Mouse (Mus musculus) liver, embryonic 12.5 days (tissue): ENCODE data around the gene Gm49321. TPM values are rescaled to one million over a fixed set of nuclear protein-coding genes. Genes with fewer than 3 reads are reported as not detected.
A peak's percentile ranks its signal among the peaks of the same experiment; 100 is the strongest.

Source experiments
- ATAC-seq: fragments of 200-750 bp; cut with Nextera tagmentation; 2 replicates; pipeline ENCODE4 v1.8.0; 2017; ENCODE audit warnings: moderate number of reproducible peaks, mild to moderate bottlenecking, moderate library complexity
- H3K27ac ChIP-seq: fragments of 300-500 bp; sonication (generic); 2 replicates; pipeline ENCODE4 v1.5.1; 2016; ENCODE audit warnings: mild to moderate bottlenecking
- H3K27me3 ChIP-seq: fragments of 300-500 bp; sonication (generic); replicated peaks from 2 replicates; pipeline ENCODE4 v1.6.1; 2016; ENCODE audit warnings: mild to moderate bottlenecking, moderate library complexity
- H3K36me3 ChIP-seq: fragments of 300-500 bp; sonication (generic); 2 replicates; pipeline ENCODE4 v1.6.1; 2016; ENCODE audit warnings: mild to moderate bottlenecking, moderate library complexity
- H3K4me1 ChIP-seq: fragments of 300-500 bp; sonication (generic); 2 replicates; pipeline ENCODE4 v1.6.1; 2016
- H3K4me2 ChIP-seq: fragments of 300-500 bp; sonication (generic); 2 replicates; pipeline ENCODE4 v1.6.1; 2016; ENCODE audit warnings: mild to moderate bottlenecking, moderate library complexity
- H3K4me3 ChIP-seq: fragments of 300-500 bp; sonication (generic); 2 replicates; pipeline ENCODE4 v1.5.1; 2016; ENCODE audit warnings: mild to moderate bottlenecking, moderate library complexity
- H3K9ac ChIP-seq: fragments of 300-500 bp; sonication (generic); 2 replicates; pipeline ENCODE4 v1.6.1; 2016; ENCODE audit warnings: mild to moderate bottlenecking, moderate library complexity
- H3K9me3 ChIP-seq: fragments of 300-500 bp; sonication (generic); replicated peaks from 2 replicates; pipeline ENCODE4 v1.6.1; 2016; ENCODE audit warnings: mild to moderate bottlenecking, moderate library complexity
- WGBS: fragments of 180-500 bp; shearing (Covaris S2); methylation state at CpG from one replicate; pipeline ENCODE4 v1.1.7; 2016; ENCODE audit not compliant: insufficient replicate concordance; 5-methylcytosine and 5-hydroxymethylcytosine counted together
- polyA plus RNA-seq: library from polyadenylated mRNA; unstranded; fragments of >200 nt; fragmentation: Nextera tagmentation; extraction: Ambion mirVana; gene quantifications from 2 replicates; pipeline ENCODE4 v1.2.1, GENCODE M21; 2016

Gm49321 gene
- polyA plus RNA-seq, 1 experiment from 2014 or later: 4.6 TPM

- peak; percentile 81 for ATAC-seq
- 2% methylated on average over 18 of the region's 18 CpGs for WGBS
- peaks cover 1% of the 10 kb centered on the region; the same call in 1 of the 2 replicates for H3K27me3 ChIP-seq
- H3K9ac ChIP-seq: peak overlapping the region; percentile 66
- H3K27ac ChIP-seq: no peak overlapping the region; the same call in 1 of the 2 replicates
- H3K36me3 ChIP-seq: no peaks in the 10 kb centered on the region
- peak overlapping the region; percentile 96 for H3K4me3 ChIP-seq
- H3K9me3 ChIP-seq: no peaks in the 10 kb centered on the region
- peaks cover 27% of the 10 kb centered on the region for H3K4me1 ChIP-seq
- H3K4me2 ChIP-seq: peak overlapping the region; percentile 90
Observed at GRCm38 (mm10) chr12:73907079-73907672, 30.3 kb upstream of the Gm49321 start.

- H3K27ac ChIP-seq: peak overlapping the region; percentile 86
- peak overlapping the region; percentile 96 for H3K4me3 ChIP-seq
- peak overlapping the region; percentile 90 for H3K4me2 ChIP-seq
- H3K4me1 ChIP-seq: peaks cover 27% of the 10 kb centered on the region
- no peaks in the 10 kb centered on the region for H3K36me3 ChIP-seq
- WGBS: under 1% methylated on average over 51 of the region's 51 CpGs
- no peaks in the 10 kb centered on the region for H3K27me3 ChIP-seq
- ATAC-seq: peak; percentile 100
- no peaks in the 10 kb centered on the region for H3K9me3 ChIP-seq
- peak overlapping the region; percentile 98 for H3K9ac ChIP-seq
Observed at GRCm38 (mm10) chr12:73907673-73908150, 29.7 kb upstream of the Gm49321 start.

DNA sequence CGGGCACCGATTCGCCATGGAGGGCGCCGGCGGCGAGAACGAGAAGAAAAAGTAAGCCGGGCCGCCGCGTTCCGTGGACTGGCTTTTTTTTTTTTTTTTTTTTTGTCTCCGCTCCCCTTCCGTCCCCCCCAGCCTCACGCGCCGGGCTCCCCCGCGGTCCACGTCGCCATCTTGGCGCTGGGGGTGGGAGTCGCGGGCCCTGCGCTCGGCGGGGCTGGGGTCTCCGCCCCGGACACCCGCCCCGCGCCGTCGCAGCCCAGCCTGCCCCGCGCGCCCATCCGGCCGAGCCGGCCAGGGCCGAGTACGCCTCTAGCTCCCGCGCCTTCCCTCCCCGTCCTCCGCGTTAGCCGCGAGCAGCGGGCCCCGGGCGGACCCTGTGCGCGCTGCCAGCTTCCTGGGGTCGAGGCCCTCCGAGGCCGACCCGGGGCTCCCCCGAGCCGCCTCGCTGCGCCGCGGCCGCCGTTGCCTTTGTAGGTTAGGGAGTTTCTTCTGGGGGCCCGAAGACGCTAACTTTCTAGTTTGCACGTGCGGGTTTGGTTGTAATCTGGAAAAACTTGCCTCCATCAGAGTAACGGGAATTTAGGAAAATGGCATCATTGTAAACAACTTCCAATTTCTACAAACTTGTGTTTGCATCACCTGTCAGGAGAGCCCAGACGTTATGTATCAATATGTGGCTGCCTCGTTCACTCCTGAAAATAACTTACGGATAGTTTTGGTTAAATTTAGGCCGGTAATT is 29.0 kb upstream of the Gm49321 start:
- Histone ChIP-seq H3K36me3 (no peaks in the 10 kb centered on the region), H3K9me3 (no peaks in the 10 kb centered on the region), H3K9ac (peak overlapping the region; percentile 98), H3K4me3 (peak overlapping the region; percentile 96), H3K27ac (peak overlapping the region; percentile 86), H3K27me3 (no peaks in the 10 kb centered on the region), H3K4me1 (peaks cover 27% of the 10 kb centered on the region), H3K4me2 (peak overlapping the region; percentile 90)
- ATAC-seq: peak; percentile 42
- under 1% methylated on average over 72 of the region's 76 CpGs for WGBS

DNA sequence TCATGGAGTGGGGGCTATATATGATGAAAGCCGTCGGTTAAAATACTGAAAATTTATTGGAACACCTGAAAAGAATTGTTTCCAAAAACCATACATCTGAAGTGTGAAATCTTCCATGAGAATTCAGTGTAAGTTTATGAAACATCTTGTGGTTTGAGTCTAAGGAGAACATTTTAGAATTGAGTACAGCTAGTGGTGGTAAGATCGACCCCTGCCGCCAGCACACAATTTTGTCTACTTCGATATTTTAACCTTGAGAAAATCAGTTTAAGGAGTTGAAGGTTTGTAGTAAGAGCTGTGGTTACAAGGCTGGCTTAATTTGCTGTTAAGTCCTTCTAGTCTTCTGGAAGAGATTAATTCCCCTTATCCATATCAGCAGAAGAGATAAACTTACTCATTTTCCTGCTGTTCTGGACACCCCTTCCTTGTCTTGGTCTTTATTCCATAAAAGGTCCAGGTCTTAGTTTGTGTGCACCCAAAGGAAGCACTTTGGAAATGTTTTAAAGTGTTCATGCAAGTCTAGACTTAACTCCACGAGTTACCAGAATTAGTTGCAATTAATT is 28.4 kb upstream of the Gm49321 start:
- H3K27ac ChIP-seq: no peak overlapping the region
- H3K4me1 ChIP-seq: peaks cover 27% of the 10 kb centered on the region
- H3K9ac ChIP-seq: peak overlapping the region; percentile 98
- no peaks in the 10 kb centered on the region for H3K27me3 ChIP-seq
- ATAC-seq: no peak
- 4% methylated on average over 6 of the region's 6 CpGs for WGBS
- H3K9me3 ChIP-seq: no peaks in the 10 kb centered on the region
- peak overlapping the region; percentile 90 for H3K4me2 ChIP-seq
- H3K4me3 ChIP-seq: peak overlapping the region; percentile 96
- no peaks in the 10 kb centered on the region for H3K36me3 ChIP-seq

- WGBS: 84% methylated on average over 5 of the region's 5 CpGs
- H3K27me3 ChIP-seq: no peaks in the 10 kb centered on the region
Observed at GRCm38 (mm10) chr12:73918479-73918878, 19.0 kb upstream of the Gm49321 start.

DNA sequence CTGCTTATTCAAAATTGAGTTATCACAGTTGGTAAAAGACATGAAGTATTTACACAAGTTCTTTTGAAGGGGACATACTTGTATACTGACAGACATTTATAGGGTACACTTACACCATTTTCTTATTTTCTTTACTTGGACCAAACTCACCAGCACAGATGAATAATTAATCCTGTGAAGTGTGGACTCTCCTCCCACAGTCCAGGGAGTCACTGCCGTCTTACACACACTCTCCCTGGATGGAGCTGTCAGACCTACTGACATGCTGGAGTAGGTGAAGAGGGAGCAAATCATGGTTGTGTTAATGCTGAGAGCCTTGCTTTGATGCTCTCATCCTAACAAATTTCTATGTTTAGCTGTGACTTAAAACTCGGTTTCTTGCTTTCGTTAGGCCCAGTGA is 7.2 kb upstream of the Gm49321 start:
- Histone ChIP-seq H3K27ac (no peak overlapping the region), H3K27me3 (no peaks in the 10 kb centered on the region), H3K36me3 (peaks cover 69% of the 10 kb centered on the region), H3K4me3 (no peak overlapping the region), H3K9ac (no peak overlapping the region), H3K9me3 (no peaks in the 10 kb centered on the region), H3K4me1 (no peaks in the 10 kb centered on the region), H3K4me2 (no peak overlapping the region)
- 82% methylated on average over 3 of the region's 3 CpGs for WGBS
- no peak for ATAC-seq

More at GRCm38 (mm10) chr12:73918479-73918878, 19.0 kb upstream of the Gm49321 start:
- Histone ChIP-seq H3K36me3 (no peaks in the 10 kb centered on the region), H3K4me3 (no peak overlapping the region), H3K27ac (no peak overlapping the region), H3K9me3 (no peaks in the 10 kb centered on the region), H3K4me1 (no peaks in the 10 kb centered on the region), H3K9ac (no peak overlapping the region), H3K4me2 (no peak overlapping the region)
- ATAC-seq: no peak

GRCm38 (mm10) chr12:73931274-73931673 is 6.2 kb upstream of the Gm49321 start:
- no peak for ATAC-seq
- Histone ChIP-seq H3K4me2 (no peak overlapping the region), H3K4me3 (no peak overlapping the region), H3K9me3 (no peaks in the 10 kb centered on the region), H3K27ac (no peak overlapping the region), H3K4me1 (no peaks in the 10 kb centered on the region), H3K36me3 (peaks cover 74% of the 10 kb centered on the region), H3K27me3 (no peaks in the 10 kb centered on the region), H3K9ac (no peak overlapping the region)
- 44% methylated on average over 5 of the region's 5 CpGs for WGBS

- no peaks in the 10 kb centered on the region for H3K4me1 ChIP-seq
- 67% methylated on average over 2 of the region's 2 CpGs for WGBS
- H3K9me3 ChIP-seq: no peaks in the 10 kb centered on the region
- H3K4me3 ChIP-seq: no peak overlapping the region
- no peak for ATAC-seq
- peaks cover 82% of the 10 kb centered on the region for H3K36me3 ChIP-seq
- no peak overlapping the region for H3K9ac ChIP-seq
- no peak overlapping the region for H3K27ac ChIP-seq
- H3K4me2 ChIP-seq: no peak overlapping the region
- H3K27me3 ChIP-seq: no peaks in the 10 kb centered on the region
Observed at GRCm38 (mm10) chr12:73934528-73934927, 2.9 kb upstream of the Gm49321 start.

DNA sequence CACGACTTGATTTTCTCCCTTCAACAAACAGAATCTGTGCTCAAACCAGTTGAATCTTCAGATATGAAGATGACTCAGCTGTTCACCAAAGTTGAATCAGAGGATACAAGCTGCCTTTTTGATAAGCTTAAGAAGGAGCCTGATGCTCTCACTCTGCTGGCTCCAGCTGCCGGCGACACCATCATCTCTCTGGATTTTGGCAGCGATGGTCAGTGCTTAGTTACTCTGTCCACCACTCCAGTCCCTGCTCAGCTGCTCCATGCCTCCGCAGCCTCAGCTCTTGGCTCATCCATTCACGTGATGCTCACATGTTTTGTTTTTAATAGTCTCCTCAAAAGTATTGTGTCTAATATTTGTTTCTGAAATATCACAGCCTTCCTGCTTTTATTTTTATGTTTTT is 2.1 kb downstream of the Gm49321 start:
- Histone ChIP-seq H3K4me1 (no peaks in the 10 kb centered on the region), H3K36me3 (peaks cover 80% of the 10 kb centered on the region), H3K4me2 (no peak overlapping the region), H3K4me3 (no peak overlapping the region), H3K27ac (no peak overlapping the region), H3K9ac (no peak overlapping the region), H3K27me3 (no peaks in the 10 kb centered on the region), H3K9me3 (no peaks in the 10 kb centered on the region)
- WGBS: 84% methylated on average over 6 of the region's 6 CpGs
- no peak for ATAC-seq

- Histone ChIP-seq H3K27ac (no peak overlapping the region), H3K4me2 (peak overlapping the region; percentile 68; the same call in 1 of the 2 replicates), H3K4me1 (peaks cover 23% of the 10 kb centered on the region), H3K4me3 (no peak overlapping the region), H3K36me3 (peaks cover 23% of the 10 kb centered on the region), H3K9ac (no peak overlapping the region), H3K9me3 (no peaks in the 10 kb centered on the region), H3K27me3 (no peaks in the 10 kb centered on the region)
- no peak for ATAC-seq
- WGBS: 87% methylated on average over 4 of the region's 4 CpGs
Observed at GRCm38 (mm10) chr12:73948415-73948814, 11.0 kb downstream of the Gm49321 start.

DNA sequence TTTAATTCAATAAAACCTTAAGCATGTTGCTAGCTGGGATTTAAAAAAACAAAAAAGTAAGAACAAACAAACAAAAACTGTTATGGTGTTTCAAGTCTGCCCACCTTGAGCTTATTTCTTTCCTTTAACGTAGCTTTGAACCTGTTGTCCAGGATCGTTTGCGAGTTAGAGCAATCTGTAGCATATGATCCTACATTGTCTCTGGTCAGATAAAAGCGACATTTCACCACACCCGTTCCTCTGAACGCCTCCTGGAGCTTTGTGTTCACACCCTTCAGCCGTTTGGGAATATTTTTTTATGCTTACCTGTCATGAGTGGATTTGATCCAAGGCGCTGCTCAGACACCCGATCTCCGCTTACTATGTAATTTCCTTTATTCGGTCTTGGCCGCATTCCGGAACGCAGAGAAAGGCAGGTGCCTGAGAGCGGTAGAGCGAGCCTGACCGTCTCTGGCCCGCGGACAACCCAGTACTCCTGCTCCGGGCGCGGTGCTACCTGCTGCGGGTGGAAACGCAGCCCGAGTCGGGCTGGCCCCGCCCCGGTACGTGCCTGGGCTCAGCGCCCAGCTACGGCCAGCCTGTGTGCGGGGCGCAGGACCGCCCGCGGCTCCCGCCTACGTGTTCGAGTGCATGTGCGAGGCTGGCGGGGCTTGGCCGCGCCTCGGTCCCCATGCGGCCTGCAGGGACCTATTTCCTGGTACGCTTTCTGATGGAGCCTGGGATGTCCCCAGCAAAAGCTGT is 12.0 kb downstream of the Gm49321 start:
- Histone ChIP-seq H3K4me3 (peak overlapping the region; percentile 46), H3K36me3 (peaks cover 14% of the 10 kb centered on the region), H3K9ac (peak overlapping the region; percentile 54), H3K27ac (no peak overlapping the region), H3K4me1 (peaks cover 34% of the 10 kb centered on the region), H3K9me3 (no peaks in the 10 kb centered on the region), H3K4me2 (peak overlapping the region; percentile 68), H3K27me3 (no peaks in the 10 kb centered on the region)
- ATAC-seq: peak; percentile 64
- 15% methylated on average over 46 of the region's 46 CpGs for WGBS
